Mouse (Mus musculus): ENCODE data around the gene Fos. TPM values are rescaled to one million over a fixed set of nuclear protein-coding genes. Genes with fewer than 3 reads are reported as not detected.

Gene Fos
- total RNA-seq (2021), result 10 to 100 TPM; 31.1 to 40.8 TPM
- long read RNA-seq, experiment 1, transcript Fos-201 (4 exons, 2,108 nt), result major isoform, 14 of 28 reads
- long read RNA-seq, experiment 1, transcript Fos-203 (3 exons, 795 nt), result minor isoform, 10 of 28 reads
- long read RNA-seq, experiment 1, partial matches to known transcripts, result 1 of 28 reads
- long read RNA-seq, experiment 1, other reads (novel, unspliced or antisense), result 0 of 28 reads
- long read RNA-seq, experiment 2, transcript Fos-204 (4 exons, 834 nt), result minor isoform, 6 of 38 reads
- long read RNA-seq, experiment 2, transcript Fos-201 (4 exons, 2,108 nt), result major isoform, 28 of 38 reads
- long read RNA-seq, experiment 2, partial matches to known transcripts, result 1 of 38 reads
- long read RNA-seq, experiment 2, other reads (novel, unspliced or antisense), result 0 of 38 reads

GRCm38 (mm10) chr12:85473481-85474297 is at the start of gene Fos:
Gene Fos (plus strand): TSS chr12:85473890.
- peak; percentile 88 to 89 for DNase-seq (ENCODE audit: low spot score in 2 of 2)
- intact Hi-C loops (cut with DNase I), result loop anchor here (5.0 kb wide), 2 partner anchors 101 to 121 kb away; partner anchors contain the start of gene Tmed10

- no peak for DNase-seq (ENCODE audit: low spot score in 2 of 2)
- intact Hi-C loops (cut with DNase I), result no loop called here
These were observed 48.0 kb upstream of the Fos start for GRCm38 (mm10) chr12:85425721-85426120.

- no peak for DNase-seq (ENCODE audit: low spot score in 2 of 2)
- intact Hi-C loops (cut with DNase I), result no loop called here
These were observed 47.6 kb upstream of the Fos start for GRCm38 (mm10) chr12:85426126-85426525.

DNA sequence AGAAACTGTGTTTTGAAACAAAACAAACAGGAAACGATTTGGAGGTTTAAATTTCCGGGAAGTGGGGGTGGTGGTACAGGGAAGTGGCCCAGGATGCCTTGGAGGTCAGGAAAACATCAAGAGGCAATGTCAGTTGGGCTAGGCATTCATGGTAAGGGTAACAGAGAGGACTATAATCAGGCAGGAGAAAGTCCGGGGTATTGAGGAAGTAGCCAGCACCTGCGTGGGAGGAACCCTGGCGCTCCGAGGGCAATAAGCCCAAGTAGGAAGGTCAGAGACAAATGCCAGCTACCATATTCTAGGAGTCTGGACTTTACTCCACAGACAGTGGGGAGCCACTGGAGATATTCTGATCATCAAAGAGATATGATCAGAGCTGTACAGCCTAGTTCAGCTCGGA is 45.9 kb upstream of the Fos start:
- no peak for DNase-seq (ENCODE audit: low spot score in 2 of 2)
- intact Hi-C loops (cut with DNase I), result no loop called here

GRCm38 (mm10) chr12:85429999-85430398 is 43.7 kb upstream of the Fos start:
- no peak for DNase-seq (ENCODE audit: low spot score in 2 of 2)
- intact Hi-C loops (cut with DNase I), result loop anchor here (5.0 kb wide), 1 partner anchor 48 kb away; no protein-coding TSS in a partner anchor

GRCm38 (mm10) chr12:85430434-85430833 is 43.3 kb upstream of the Fos start:
- DNase-seq (ENCODE audit: low spot score in 2 of 2), result no peak
- intact Hi-C loops (cut with DNase I), result loop anchor here (5.0 kb wide), 1 partner anchor 48 kb away; no protein-coding TSS in a partner anchor

DNA sequence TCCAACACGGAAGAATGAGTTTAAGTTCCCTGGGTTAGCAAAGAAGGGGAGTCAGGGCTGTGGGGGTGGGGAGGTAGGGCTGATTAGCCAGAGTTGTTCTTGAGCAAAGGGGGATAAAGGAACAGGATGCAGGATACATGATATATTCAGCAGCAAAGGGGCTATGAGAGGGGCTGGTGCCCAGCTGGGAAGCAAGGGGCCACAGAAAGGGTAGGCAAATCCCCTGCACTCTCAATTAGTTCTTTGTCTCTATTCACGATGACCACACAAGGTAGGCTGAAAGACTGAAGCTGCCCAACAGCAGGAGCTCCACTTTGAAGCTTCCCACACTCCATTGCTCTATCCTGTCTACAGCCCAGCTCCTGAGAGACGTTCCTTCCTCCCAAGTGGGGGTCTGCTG is 39.8 kb upstream of the Fos start:
- intact Hi-C loops (cut with DNase I), result loop anchor here (5.0 kb wide), 1 partner anchor 52 kb away; no protein-coding TSS in a partner anchor
- no peak for DNase-seq (ENCODE audit: low spot score in 2 of 2)

GRCm38 (mm10) chr12:85434526-85434925 is 39.2 kb upstream of the Fos start:
- DNase-seq (ENCODE audit: low spot score in 2 of 2), result no peak
- intact Hi-C loops (cut with DNase I), result loop anchor here (5.0 kb wide), 1 partner anchor 52 kb away; no protein-coding TSS in a partner anchor

- peak; percentile 88 to 93 for DNase-seq (ENCODE audit: low spot score in 2 of 2)
- intact Hi-C loops (cut with DNase I), result loop anchor here (5.0 kb wide), 1 partner anchor 51 kb away; no protein-coding TSS in a partner anchor
These were observed 37.6 kb upstream of the Fos start for GRCm38 (mm10) chr12:85436021-85436621.

DNA sequence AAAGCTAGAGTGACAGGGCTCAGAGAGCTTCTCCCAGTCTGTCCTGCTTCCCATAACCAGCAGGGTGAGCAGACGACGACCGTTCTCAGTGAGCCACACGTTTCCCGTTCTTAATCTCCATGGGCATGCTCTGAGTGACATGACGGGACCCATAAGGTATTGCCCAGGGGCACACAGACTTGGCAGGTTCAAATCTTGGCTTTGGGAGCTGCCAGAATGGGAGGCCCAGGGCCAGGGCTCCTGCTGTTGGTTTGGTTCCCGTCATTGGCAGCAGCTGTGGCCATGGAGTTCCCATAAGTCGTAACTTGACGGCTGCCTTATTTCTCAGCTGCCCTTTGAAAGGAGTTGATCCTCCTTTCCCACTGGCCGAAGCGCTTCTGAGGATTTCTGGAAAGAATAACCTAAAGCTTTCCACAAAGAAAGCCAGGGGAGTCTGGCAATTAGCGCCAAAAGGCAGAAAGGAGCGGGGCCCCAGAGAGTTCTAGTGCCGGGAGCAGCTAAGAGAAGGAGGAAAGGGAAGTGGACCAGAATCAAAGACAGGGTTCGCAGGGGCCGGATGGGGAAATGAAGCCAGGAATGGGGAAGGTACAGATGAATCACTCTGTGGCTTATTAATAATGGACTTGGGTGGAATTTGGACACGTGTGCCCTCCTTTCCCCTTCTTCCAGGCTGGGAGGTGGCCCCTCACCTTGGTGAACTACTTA is 36.4 kb upstream of the Fos start:
- peak in 1 of 2 experiments; percentile 15 for DNase-seq (ENCODE audit: low spot score in 2 of 2)
- intact Hi-C loops (cut with DNase I), result loop anchor here (5.0 kb wide), 1 partner anchor 50 kb away; no protein-coding TSS in a partner anchor

- no peak for DNase-seq (ENCODE audit: low spot score in 2 of 2)
- intact Hi-C loops (cut with DNase I), result no loop called here
These were observed 30.2 kb upstream of the Fos start for GRCm38 (mm10) chr12:85443456-85443855.

DNA sequence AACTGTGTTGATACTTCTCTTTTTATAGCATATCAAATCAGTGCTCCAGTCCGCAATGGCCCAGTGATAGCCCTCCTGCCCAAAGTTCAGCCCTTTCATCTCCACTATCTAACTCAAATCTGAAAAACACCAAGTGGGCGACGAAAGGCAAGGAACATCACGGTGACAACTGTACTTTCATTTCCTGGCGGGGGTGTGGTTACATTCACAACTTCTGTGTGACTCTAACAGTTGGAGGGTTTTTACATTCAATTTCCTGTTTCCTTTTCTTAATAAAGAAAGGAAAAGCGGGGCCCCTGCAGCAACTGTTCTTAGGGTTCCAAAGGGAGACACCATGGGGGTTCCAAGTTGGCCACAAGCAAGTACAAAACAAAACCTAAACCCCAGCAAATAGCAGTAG is 29.0 kb upstream of the Fos start:
- intact Hi-C loops (cut with DNase I), result no loop called here
- no peak for DNase-seq (ENCODE audit: low spot score in 2 of 2)

- DNase-seq (ENCODE audit: low spot score in 2 of 2), result no peak
- intact Hi-C loops (cut with DNase I), result no loop called here
These were observed 26.7 kb upstream of the Fos start for GRCm38 (mm10) chr12:85447009-85447408.

DNA sequence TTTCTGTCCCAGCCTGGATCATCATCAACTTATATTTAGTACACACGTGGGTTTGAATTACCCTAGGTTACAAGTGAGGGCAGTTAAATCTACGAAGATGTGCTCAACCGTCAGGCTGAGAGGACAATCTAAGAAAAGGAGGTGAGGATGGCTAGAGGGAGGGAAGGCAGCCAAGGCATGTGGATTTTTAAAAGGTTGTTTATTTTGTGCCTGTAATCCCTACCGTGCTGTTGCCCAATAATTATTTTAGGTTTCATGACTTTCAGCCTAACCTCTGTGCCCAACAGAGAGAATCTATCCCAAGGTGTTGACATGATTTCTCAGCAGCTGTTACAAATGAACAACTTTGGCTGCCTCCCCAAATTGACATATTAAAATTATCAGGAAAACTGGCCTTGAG is 26.2 kb upstream of the Fos start:
- intact Hi-C loops (cut with DNase I), result no loop called here

GRCm38 (mm10) chr12:85449478-85449877 is 24.2 kb upstream of the Fos start:
- DNase-seq (ENCODE audit: low spot score in 2 of 2), result no peak
- intact Hi-C loops (cut with DNase I), result no loop called here

More for the DNA sequence above, 26.2 kb upstream of the Fos start:
- DNase-seq (ENCODE audit: low spot score in 2 of 2), result no peak

- intact Hi-C loops (cut with DNase I), result no loop called here
- DNase-seq (ENCODE audit: low spot score in 2 of 2), result no peak
These were observed 21.8 kb upstream of the Fos start for GRCm38 (mm10) chr12:85451693-85452491.

DNA sequence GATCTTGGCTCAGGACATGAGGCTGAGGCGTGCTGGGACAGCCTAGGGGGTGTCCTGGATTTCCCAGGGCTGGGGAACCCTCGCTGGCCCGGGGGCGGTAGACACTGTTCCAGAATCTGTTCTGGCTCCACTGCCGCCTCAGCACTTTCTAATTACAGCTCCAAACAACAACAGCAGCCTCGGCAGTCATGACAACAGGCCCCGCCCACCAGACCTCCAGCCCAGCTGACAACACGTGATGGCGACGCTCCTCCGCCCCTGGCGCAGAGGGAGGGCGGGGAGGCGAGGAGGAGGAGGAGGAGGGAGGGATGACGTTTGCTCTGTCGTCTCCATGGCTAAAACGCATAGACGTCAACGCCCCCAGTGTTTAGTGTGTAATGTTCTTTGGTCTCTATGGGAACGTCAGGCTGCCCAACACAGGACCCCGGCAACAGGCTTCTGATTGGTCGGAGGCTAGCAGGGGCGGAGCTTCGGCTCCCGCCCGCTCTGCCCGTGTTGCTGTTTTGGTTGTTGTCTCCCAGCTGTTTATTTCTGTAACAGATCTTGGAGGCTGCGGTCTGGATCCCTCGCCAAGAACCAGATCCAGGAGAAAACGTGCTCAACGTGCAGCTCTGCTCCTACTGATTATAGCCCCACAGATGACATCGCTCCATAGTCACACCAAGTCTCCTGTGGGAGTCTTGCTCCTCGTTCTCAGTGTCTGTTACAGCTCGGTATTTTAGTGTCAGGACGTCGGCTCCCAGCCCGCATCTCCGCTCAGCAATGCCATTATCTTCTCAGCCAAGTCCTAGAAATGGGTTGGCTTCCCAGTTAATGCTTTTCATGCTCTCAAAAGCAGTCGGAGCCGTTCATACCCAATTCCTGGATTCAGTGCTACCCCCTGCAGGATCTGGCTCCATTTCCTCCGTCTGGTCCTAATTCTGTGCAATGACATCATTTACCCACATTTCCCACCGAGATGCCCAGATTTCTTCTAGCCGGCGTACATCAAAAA is 18.3 kb upstream of the Fos start:
- DNase-seq (ENCODE audit: low spot score in 2 of 2), result peak; percentile 95 to 99
- intact Hi-C loops (cut with DNase I), result loop anchor here (1.0 kb wide), 1 partner anchor 31 kb away; no protein-coding TSS in a partner anchor

All from left cerebral cortex, postnatal 14 days (tissue).